Mouse (Mus musculus) spleen, adult 2 months (tissue): ENCODE measurements at regions not wholly inside any gene's neighbourhood (a gene's known extent, or its start where the extent isn't known, plus 50 kb on each side); places are given as distances from the start of the nearest gene placed in this dataset.

Experiments used
- DNase-seq, 2 experiments: peaks; one replicate each; pipeline versions ENCODE4 v3.0.0 to v3.0.0-alpha.2; 2012 to 2021; ENCODE audit warnings: low spot score in 2 of 2, low read depth in 1 of 2
- H3K27ac ChIP-seq: fragments of 200-500 bp; 2 replicates; pipeline ENCODE4 v1.5.1; 2012; ENCODE audit warnings: low read length, inconsistent platforms; ENCODE audit not compliant: insufficient read depth
- H3K27me3 ChIP-seq: fragments of 200-500 bp; 2 replicates; pipeline ENCODE4 v1.6.1; 2012; ENCODE audit warnings: mild to moderate bottlenecking, moderate library complexity, low read length, inconsistent platforms; ENCODE audit not compliant: control insufficient read depth, insufficient read depth
- H3K36me3 ChIP-seq: fragments of 200-500 bp; 2 replicates; pipeline ENCODE4 v1.6.1; 2012; ENCODE audit warnings: mild to moderate bottlenecking, low read length, inconsistent platforms; ENCODE audit not compliant: control insufficient read depth, insufficient read depth
- H3K4me1 ChIP-seq: fragments of 200-500 bp; 2 replicates; pipeline ENCODE4 v1.6.1; 2011; ENCODE audit warnings: inconsistent platforms; ENCODE audit not compliant: control insufficient read depth, insufficient read depth, insufficient read length
- H3K4me3 ChIP-seq: fragments of 200-500 bp; 2 replicates; pipeline ENCODE4 v1.5.1; 2011; ENCODE audit warnings: mild to moderate bottlenecking, inconsistent platforms; ENCODE audit not compliant: insufficient read depth, insufficient read length; ENCODE audit errors: extremely low read depth
- CTCF ChIP-seq: fragments of 200-500 bp; IDR thresholded peaks from 2 replicates; pipeline ENCODE4 v1.5.1; 2011; ENCODE audit warnings: mild to moderate bottlenecking, inconsistent platforms; ENCODE audit not compliant: insufficient read depth, insufficient read length, insufficient replicate concordance; ENCODE audit errors: extremely low read depth
- POLR2A ChIP-seq: fragments of 200-500 bp; IDR thresholded peaks from 2 replicates; pipeline ENCODE4 v1.6.1; 2011; ENCODE audit warnings: low read depth, low read length, inconsistent platforms
- WGBS: fragments of 180-500 bp; shearing (Covaris S2); methylation state at CpG from one replicate; pipeline ENCODE4 v1.1.7; 2018; 5-methylcytosine and 5-hydroxymethylcytosine counted together

DNA sequence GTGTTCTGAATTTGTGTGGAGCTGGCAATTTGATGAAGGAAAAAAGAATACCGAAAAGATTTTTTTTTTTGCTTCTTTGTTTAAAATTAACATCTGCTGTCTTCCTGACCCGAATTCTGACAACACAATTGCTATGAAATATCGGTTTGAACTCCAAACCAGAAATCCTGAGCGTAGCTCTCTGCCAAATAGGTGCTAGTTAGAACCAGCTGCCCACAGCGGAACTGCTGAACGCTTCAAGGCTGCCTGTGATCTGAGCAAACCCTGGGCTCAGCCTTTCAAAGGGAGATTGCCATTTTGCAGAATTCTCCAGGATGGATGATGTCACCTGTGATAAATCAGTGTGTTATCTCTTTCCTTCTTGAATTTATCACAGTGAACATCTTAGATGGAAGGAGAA lies 380.6 kb upstream of the Arglu1 start:
- H3K36me3 ChIP-seq = no peaks in the 10 kb centered on the region
- no peak overlapping the region for H3K27ac ChIP-seq
- DNase-seq = no peak
- H3K4me3 ChIP-seq = no peak overlapping the region
- no peak for TF ChIP-seq POLR2A
- no peak for TF ChIP-seq CTCF
- no peaks in the 10 kb centered on the region for H3K27me3 ChIP-seq
- 88% methylated on average over 6 of the region's 6 CpGs for WGBS
- no peaks in the 10 kb centered on the region for H3K4me1 ChIP-seq

DNA sequence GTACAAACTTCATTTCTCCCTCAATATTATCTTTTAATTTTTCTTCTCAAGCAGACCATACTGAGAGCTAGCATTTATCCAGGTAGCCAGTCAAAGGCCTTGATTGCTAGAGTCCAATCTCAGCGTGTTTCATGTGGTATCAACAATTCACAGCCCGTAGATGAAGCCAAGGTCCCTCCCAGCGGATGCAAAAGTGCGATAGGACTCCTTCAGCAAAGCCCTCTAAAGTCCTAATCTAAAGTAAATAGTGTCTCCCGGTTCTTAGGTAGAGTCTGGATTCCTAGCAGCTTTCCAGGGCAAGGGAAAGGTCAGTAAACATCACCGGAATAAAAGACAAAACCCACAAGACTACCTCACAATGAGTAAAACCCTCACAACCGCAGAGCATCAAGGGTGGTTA lies 379.5 kb upstream of the Arglu1 start:
- Histone ChIP-seq H3K4me1 (no peaks in the 10 kb centered on the region), H3K4me3 (no peak overlapping the region), H3K27me3 (no peaks in the 10 kb centered on the region), H3K27ac (no peak overlapping the region), H3K36me3 (no peaks in the 10 kb centered on the region)
- 50% methylated on average over 7 of the region's 7 CpGs for WGBS
- TF ChIP-seq CTCF (no peak), POLR2A (no peak)
- DNase-seq = no peak

GRCm38 (mm10) chr8:9067731-9068130 lies 377.4 kb upstream of the Arglu1 start:
- TF ChIP-seq POLR2A (no peak), CTCF (no peak)
- H3K4me1 ChIP-seq = no peaks in the 10 kb centered on the region
- no peaks in the 10 kb centered on the region for H3K27me3 ChIP-seq
- H3K27ac ChIP-seq = no peak overlapping the region
- no peaks in the 10 kb centered on the region for H3K36me3 ChIP-seq
- 64% methylated on average over 1 of the region's 1 CpGs for WGBS
- H3K4me3 ChIP-seq = no peak overlapping the region
- no peak for DNase-seq

GRCm38 (mm10) chr8:9060166-9060565 lies 369.8 kb upstream of the Arglu1 start:
- Histone ChIP-seq H3K36me3 (no peaks in the 10 kb centered on the region), H3K27me3 (no peaks in the 10 kb centered on the region), H3K4me3 (no peak overlapping the region), H3K4me1 (no peaks in the 10 kb centered on the region), H3K27ac (no peak overlapping the region)
- TF ChIP-seq CTCF (no peak), POLR2A (no peak)
- no peak for DNase-seq
- WGBS = 91% methylated on average over 6 of the region's 6 CpGs

- TF ChIP-seq CTCF (no peak), POLR2A (no peak)
- 60% methylated on average over 6 of the region's 6 CpGs for WGBS
- Histone ChIP-seq H3K36me3 (no peaks in the 10 kb centered on the region), H3K4me1 (no peaks in the 10 kb centered on the region), H3K4me3 (no peak overlapping the region), H3K27ac (no peak overlapping the region), H3K27me3 (no peaks in the 10 kb centered on the region)
- DNase-seq = no peak
These were observed 365.1 kb upstream of the Arglu1 start for GRCm38 (mm10) chr8:9055416-9055819.

- Histone ChIP-seq H3K4me3 (no peak overlapping the region), H3K36me3 (no peaks in the 10 kb centered on the region), H3K4me1 (no peaks in the 10 kb centered on the region), H3K27ac (no peak overlapping the region), H3K27me3 (no peaks in the 10 kb centered on the region)
- 89% methylated on average over 4 of the region's 4 CpGs for WGBS
- no peak for DNase-seq
- TF ChIP-seq POLR2A = no peak
- no peak for TF ChIP-seq CTCF
These were observed 364.5 kb upstream of the Arglu1 start for GRCm38 (mm10) chr8:9054801-9055200.

DNA sequence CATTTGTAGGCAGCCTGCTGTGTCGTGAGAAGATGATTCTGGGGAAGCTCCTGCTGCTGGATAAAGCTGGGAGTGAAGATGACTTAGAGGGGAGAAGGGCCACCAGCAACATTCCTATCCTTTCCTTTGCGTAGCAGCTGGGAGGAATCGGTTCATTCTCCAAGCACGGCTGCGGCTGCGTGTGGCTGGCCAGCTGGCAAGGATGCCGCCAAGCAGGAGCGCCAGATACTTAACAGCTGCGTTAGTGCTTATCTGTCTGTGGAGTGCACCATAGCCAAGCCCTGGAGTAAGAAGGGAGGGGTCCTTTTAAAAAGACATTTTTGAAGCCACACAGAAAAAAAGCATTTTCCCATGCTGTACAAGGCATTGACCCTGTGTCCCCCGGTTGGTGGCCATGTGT lies 361.4 kb upstream of the Arglu1 start:
- DNase-seq = no peak
- Histone ChIP-seq H3K27me3 (no peaks in the 10 kb centered on the region), H3K4me3 (no peak overlapping the region), H3K4me1 (no peaks in the 10 kb centered on the region), H3K36me3 (no peaks in the 10 kb centered on the region), H3K27ac (no peak overlapping the region)
- TF ChIP-seq CTCF (no peak), POLR2A (no peak)
- WGBS = 87% methylated on average over 10 of the region's 10 CpGs
